Mouse (Mus musculus): ENCODE measurements around the gene Dok3.

Gene Dok3

DNA sequence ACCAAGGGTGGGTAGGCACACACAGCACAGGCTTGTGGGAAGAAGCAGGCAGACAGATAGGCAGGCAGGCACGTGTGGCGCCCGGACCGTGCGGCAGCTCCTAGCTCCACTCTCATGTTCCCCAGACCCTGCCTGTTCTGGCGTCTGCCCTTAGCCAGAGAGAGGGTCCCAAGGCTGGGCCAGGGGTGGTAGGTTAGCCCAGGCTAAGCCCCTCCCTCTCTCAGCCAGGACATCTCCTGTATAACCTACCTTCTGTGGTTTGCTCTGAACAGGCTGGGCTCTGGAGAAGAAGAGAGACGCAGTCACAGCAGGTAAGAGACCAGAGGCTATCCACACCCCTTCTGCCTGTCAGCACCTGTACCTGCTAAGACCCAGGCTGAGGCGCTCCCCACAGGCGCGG is 20.6 kb downstream of the Dok3 start:
- CTCF ChIA-PET: interaction anchor here (0.9 kb wide), 1 partner anchor 12 kb away, joined by 3 read pairs; no protein-coding TSS in a partner anchor

DNA sequence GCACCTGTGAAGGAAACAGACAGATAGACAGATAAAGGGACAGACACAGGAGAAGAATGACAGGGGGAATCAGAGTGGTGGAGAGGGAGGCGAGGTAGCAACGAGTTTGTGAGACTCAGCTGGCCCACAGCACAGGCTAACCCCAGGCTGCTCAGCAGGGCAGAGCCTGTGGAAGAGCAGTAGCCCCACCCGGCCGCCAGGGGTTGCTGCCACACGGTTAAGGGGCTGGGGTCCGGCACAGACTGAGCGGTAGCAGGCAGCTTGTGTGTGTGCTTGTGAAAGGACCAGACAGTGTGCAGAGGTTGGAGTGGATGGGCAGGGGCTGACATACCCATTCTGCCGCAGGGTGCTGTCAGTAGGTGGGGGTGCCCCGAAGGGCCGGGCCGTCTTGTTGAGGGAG is 21.2 kb downstream of the Dok3 start:
- CTCF ChIA-PET: no interaction called here

- CTCF ChIA-PET: no interaction called here
Observed at GRCm38 (mm10) chr13:55506697-55507096, 22.4 kb downstream of the Dok3 start.

- CTCF ChIA-PET: no interaction called here
Observed at GRCm38 (mm10) chr13:55505810-55506209, 23.3 kb downstream of the Dok3 start.

- CTCF ChIA-PET: no interaction called here
Observed at GRCm38 (mm10) chr13:55504390-55504789, 24.7 kb downstream of the Dok3 start.

DNA sequence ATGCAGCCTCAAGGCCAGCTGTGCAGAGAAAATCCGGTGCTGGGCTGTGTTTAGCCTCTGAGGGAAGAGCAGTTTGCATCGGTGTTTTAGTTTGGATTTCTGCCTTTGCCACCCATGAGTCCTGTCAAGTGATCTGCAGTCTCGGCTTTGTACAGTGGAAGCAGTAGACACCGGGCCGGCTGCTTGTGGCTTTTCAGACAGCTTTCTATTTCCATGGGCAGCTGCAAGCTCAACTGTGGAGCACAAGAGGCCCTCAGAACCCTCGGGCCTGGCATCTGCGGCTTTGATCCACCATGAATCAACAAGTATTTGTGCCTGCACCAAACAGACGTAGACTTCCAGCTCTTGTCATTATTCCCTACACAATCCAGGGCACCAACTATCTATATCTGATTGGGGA is 26.7 kb downstream of the Dok3 start:
- CTCF ChIA-PET: no interaction called here

DNA sequence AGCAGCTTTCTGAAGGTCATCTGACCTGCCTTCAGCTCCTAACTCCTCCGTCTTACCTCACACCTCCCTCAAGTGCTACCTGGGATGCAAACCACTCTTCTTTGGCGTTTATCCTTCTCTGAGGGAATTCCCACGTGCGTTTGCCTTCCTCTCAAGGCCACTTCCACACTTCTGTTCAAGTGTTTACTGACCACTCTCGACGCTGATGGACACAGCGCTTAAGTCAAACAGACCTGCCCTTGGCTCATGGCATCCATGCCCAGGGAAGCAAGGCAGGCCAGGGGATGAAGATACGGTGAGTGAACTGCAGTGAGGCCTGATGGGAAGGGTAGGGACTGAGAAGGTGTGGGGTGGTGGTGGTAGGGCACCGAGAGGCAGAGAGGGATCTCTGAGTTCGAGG is 28.5 kb downstream of the Dok3 start:
- CTCF ChIA-PET: no interaction called here

- CTCF ChIA-PET: interaction anchor here (0.7 kb wide), 2 partner anchors 25 to 68 kb away, joined by 3 to 4 read pairs; no protein-coding TSS in a partner anchor
Observed at GRCm38 (mm10) chr13:55498906-55499305, 30.2 kb downstream of the Dok3 start.

DNA sequence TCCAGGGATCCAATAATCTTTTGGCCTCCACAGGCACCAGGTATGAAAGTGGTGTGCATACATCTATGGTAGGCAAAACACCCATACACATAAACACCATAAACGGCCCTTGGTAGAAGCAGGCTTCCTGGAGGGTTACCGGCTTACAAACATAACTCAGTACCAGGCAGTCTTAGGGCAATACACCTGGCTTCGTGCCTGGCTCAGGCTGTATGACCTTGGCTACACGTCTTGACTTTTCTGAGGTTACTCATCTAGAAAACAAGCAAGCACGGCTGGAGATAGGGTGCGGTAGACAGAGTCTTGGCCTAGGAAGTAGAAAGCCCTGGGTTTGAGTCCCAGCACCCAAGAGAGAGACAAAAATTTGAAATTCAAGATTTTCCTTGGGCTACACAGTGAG is 32.4 kb downstream of the Dok3 start:
- CTCF ChIA-PET: no interaction called here

DNA sequence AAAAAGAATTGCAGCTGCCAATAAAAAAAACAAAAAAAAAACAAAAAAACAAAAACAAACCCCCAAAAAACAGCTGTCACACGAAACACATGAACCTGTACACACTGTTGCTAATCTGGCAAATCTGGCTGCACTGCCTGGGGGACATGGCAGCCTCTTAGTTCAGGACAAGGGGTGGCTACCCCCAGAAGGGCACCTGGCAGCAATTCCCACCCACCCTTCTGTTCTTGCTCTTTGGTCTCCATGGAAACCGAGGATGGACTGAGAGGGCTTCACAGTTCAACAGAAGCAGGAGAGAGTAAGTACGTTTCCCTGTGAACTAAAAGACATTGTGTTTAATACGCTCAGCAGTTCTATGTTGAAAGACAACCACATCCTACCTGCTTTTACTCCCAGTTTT is 33.4 kb downstream of the Dok3 start:
- CTCF ChIA-PET: no interaction called here

DNA sequence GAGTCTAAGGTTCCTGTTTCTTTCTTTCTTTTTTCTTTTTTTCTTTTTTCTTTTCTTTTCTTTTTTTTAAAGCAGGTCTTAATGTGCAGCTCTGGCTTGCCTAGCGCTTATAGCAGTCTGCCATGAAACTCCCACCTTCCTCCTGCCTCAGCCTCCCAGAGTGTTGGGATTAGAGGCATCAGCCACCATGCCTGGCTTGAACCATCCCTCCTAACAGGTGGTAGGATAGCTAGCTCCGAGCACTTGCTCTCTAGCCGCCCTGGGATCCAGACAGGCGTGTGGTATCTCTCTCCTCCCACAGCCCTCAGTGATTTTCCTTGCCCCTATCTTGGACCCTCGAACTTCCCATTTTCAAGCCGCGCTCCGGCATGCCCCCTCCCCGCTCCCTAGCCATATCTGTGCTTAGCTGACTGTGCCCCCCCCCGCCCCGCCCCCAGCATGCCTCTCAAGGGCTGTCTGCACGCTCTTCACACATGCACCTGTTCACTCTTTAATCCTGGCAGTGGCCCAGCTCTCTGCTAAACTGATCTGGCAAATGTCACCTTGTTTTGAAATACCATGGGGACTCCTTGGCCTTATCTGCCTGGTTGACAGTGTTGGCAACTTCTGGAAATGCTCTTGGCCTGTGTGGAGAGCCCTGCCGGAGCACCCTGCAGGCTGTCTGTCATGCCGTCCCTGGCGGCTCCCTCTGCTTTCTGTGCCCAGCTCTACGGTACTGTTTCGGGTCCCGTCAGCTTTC is 34.0 kb downstream of the Dok3 start:
- CTCF ChIA-PET: no interaction called here

GRCm38 (mm10) chr13:55494257-55494656 is 34.8 kb downstream of the Dok3 start:
- CTCF ChIA-PET: no interaction called here

DNA sequence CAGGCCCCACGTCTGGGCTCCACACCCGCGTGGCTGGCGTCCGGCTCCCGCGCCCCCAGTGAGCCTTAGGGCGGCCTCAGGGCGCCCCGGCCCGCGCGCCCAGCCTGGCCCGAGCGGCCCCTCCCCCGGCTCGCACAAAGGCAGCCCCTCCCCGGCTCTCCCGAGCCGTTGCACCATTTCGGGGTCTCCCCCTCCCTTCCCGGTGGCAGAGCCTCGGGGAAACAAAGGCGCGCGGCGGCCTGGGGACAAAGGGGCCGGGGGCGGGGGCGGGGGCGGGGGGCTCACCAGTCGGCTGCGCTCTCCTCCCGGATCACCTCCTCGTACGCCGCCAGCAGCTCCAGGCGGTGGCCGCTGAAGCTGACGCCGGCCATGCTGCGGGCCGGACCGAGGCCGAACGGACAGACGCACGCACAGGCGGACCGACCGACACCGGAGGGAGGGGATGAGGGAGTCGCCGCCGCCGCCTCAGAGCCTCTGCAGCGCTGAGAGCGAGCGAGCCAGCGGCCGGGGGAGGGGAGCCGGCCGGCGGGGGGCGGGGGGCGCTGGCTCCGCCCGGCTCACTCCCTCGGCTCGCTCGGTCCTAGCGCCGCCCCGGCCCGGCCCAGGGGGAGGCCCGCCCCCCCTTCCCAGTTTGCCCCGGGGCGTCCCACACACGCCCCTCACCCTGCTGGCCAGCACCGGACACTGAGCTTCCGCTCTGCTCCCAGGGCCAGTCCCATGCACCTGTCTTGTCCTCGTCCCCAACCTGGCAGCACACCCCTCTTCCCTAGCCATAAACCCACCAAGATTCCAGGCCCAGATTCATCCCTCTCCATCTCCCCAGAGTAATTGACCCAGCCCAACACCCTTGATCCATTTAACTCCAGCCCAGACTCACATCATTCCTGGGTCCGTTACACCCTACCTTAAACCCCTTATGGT is 41.3 kb downstream of the Dok3 start, which contains the start of gene Dbn1:
Gene Dbn1 (minus strand): TSS at position 534 of the 921 bp plus-strand sequence.
- CTCF ChIA-PET: interaction anchor here (0.5 kb wide), 1 partner anchor 29 kb away, joined by 3 read pairs; no protein-coding TSS in a partner anchor

- CTCF ChIA-PET: interaction anchor here (0.5 kb wide), 1 partner anchor 30 kb away, joined by 3 read pairs; no protein-coding TSS in a partner anchor
Observed at GRCm38 (mm10) chr13:55486916-55487577, 42.0 kb downstream of the Dok3 start.

DNA sequence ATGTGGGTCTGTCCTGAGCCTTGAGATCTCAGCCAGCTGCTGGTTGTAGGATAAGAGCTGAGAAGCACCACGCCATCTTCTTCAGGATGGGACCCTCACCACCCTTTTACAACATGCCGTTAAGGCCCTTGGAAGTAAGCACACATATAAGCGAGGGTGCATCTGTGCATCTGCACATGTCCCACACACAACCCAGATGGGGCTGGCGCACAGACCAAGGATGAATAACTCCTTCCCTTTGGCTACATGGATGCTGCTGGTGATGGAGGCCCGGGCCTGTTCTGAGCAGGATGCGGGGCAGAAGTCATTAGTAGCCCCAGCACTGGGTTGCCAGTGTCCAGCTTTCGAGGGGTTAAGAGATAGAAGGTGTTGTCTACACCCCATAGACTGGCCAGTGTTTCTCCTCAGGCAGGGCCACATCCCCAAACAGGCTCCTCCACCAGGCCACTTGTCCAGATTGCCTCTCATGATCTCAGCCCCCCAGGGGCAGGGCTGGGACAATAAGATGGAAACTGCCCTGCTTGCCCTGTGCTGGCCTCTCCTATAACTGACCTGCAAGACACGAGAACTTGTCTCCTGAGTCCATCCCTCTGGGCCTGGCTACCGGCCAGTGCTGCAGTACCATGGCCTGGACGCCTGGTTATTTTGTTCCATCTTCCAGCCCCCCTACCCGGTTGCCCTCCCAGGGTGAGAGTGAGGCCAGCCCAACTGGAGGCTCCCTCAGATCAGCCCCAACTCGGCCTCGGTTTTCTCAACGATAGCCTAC is 42.9 kb downstream of the Dok3 start:
- CTCF ChIA-PET: no interaction called here

DNA sequence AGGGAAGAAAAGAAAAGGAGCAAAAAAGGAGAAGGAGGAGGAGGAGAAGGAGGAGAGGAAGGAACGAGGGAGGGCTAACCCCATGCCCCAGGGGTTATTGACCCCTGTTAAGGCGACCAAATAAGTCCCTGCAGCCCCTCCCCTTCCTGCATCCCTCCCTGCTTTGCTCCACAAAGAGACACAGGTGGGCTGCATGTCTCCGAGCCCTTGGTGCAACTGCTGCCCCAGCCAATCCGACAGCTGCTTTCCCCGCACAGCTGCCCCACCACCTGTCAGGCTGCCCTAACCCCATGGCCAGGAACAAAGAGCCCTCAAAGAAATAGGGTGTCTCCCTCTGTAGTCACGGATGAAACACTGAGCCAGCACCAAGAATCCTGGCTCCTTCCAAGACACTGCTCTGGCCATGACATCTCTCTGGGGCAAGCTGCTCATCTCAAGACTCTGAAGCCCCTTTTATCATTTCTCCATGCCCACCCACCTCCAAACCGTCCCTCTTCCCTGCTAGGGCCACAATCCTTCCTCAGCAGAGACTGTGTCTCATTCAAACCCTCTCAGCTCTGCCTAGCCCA is 44.5 kb downstream of the Dok3 start:
- CTCF ChIA-PET: no interaction called here

DNA sequence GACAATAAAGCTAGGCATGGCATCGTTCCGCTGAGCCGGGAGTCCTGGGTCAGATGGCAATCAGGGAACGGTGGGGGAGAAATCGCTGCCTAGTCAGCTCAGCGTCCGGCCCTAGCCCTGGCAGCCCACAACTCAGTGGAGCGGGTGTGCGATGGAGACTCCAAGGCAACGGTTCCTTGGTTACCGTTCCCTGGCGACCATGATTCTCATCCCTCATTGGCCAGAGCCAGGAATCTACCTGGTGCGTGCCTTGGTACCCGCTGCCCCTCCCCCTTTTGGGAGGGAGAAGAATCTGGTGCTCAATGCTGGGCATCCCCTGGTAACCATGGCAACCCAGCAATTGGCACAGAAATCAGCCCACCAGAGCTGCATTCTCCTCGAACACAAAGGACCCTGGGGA is 45.5 kb downstream of the Dok3 start:
- CTCF ChIA-PET: no interaction called here

DNA sequence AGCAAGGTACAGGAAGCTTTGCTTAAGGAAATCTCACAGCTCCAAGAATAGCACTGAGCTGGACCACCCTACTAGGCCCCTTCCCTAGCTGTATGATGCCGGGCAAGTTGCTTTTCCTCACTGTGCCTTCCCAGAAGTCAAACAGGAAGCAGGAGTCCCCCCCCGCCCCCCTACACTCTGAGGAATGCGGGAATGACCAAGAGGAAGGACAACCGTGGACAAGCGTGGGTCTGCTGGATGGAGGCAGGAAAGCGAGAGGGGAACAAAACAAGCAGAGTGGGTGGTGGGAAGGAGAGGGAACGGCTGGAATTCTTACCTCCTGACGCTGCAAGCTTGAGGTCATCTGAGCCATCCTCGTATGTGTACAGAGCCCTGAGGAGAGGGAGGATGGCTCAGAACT is 46.0 kb downstream of the Dok3 start:
- CTCF ChIA-PET: no interaction called here

DNA sequence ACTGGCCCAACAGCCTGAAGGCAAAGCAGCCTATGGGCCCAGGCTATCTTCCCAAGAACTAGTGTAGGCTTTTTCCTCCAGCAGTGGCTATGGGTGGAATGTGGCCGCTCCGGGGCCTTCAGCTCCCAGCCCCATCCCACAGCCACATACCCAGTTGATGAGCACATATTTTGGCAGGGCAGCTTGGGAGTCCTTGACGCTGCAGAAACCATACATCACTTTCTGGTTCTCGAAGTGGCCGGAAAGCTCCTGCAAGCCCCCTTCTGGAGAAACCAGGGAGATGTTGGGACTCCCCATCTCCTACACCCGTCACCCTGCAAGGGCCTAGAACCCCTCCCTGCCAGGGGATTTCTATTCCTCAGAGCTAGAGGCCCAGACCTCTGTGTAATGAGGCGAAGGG is 46.6 kb downstream of the Dok3 start:
- CTCF ChIA-PET: interaction anchor here (0.6 kb wide), 1 partner anchor 36 kb away, joined by 3 read pairs; no protein-coding TSS in a partner anchor

DNA sequence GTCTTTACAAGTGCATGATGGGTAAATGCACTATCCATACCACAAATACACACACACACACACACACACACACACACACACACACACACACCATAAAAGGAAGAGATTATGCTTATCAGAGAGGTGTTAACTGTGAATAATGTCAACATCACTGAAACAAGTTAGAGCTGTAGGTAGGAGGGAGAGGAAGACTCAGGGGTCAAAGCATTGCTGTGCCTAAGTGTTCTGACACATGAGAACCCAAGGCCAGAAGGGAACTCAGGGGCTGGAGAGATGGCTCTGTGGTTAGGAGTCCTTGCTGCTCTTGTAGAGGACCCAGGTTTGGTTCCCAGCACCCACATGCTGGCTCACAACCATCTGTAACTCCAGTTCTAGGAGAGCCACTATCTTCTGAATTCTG is 49.2 kb downstream of the Dok3 start:
- CTCF ChIA-PET: no interaction called here

- CTCF ChIA-PET: interaction anchor here (0.7 kb wide), 1 partner anchor 15 kb away, joined by 10 read pairs; the partner anchor contains the start of gene Prr7
Observed at GRCm38 (mm10) chr13:55479008-55479407, 50.1 kb downstream of the Dok3 start.
